In genomic region chr8:93724896-93725489, GRCm38 (mm10) we compare ENCODE assay signal across 26 mouse cellular contexts.
DNase-seq lines count a peak whose midpoint lies in the region; ATAC-seq and TF ChIP-seq lines count a peak whose summit lies in the region.
"Had no signal": no experiment of that assay in that cellular context is flagged by ENCODE, and none has a peak within 500 bp of the region (broad histone marks: within the 10 kb centered on the region; RNA-seq: fewer than 3 reads in every experiment).

No protein-coding gene starts in this region.

- no peaks in the 10 kb centered on the region for H3K36me3 ChIP-seq in forebrain, postnatal 0 days (ENCODE audit: insufficient read depth)
- no peaks in the 10 kb centered on the region for H3K36me3 ChIP-seq in forebrain, embryonic 15.5 days
- no peaks in the 10 kb centered on the region for H3K36me3 ChIP-seq in kidney, adult 2 months (ENCODE audit: control insufficient read depth, insufficient read depth, low read length)
- H3K36me3 ChIP-seq in kidney, embryonic 14.5 days (ENCODE audit: control insufficient read depth, insufficient read depth, low read length): no peaks in the 10 kb centered on the region
- H3K36me3 ChIP-seq: embryonic facial prominence, embryonic 12.5 days; forebrain, embryonic 12.5 days; heart, embryonic 10.5 days; hindbrain, embryonic 15.5 days; kidney, embryonic 15.5 days; liver, embryonic 15.5 days; midbrain, embryonic 15.5 days; neural tube, embryonic 13.5 days had no signal

- peak; percentile 23; the same call in 1 of the 2 replicates for ATAC-seq in forebrain, postnatal 0 days
- no peak for ATAC-seq in forebrain, embryonic 15.5 days (replicated peaks)
- ATAC-seq in kidney, embryonic 14.5 days (ENCODE audit: low FRiP score, low TSS enrichment): no peak
- ATAC-seq: intestine, embryonic 16.5 days; midbrain, embryonic 15.5 days; Patski had no signal

- no peaks in the 10 kb centered on the region for H3K9me3 ChIP-seq in forebrain, postnatal 0 days (ENCODE audit: low read length)
- no peaks in the 10 kb centered on the region for H3K9me3 ChIP-seq in forebrain, embryonic 15.5 days
- H3K9me3 ChIP-seq in kidney, embryonic 14.5 days (ENCODE audit: control insufficient read depth, low read length): no peaks in the 10 kb centered on the region
- H3K9me3 ChIP-seq: embryonic facial prominence, embryonic 12.5 days; forebrain, embryonic 12.5 days; heart, embryonic 10.5 days; hindbrain, embryonic 15.5 days; kidney, embryonic 15.5 days; liver, embryonic 15.5 days; midbrain, embryonic 15.5 days; neural tube, embryonic 13.5 days had no signal

- intact Hi-C loops in left cerebral cortex, postnatal 14 days (cut with DNase I): no loop called here

- H3K27me3 ChIP-seq in forebrain, postnatal 0 days (ENCODE audit: insufficient read depth, low read length): no peaks in the 10 kb centered on the region
- H3K27me3 ChIP-seq in forebrain, embryonic 15.5 days: no peaks in the 10 kb centered on the region
- H3K27me3 ChIP-seq in kidney, adult 2 months (replicated peaks; ENCODE audit: control insufficient read depth, insufficient read depth, low read length): no peaks in the 10 kb centered on the region
- no peaks in the 10 kb centered on the region for H3K27me3 ChIP-seq in kidney, embryonic 14.5 days (ENCODE audit: control insufficient read depth, insufficient read depth, low read length)
- H3K27me3 ChIP-seq: embryonic facial prominence, embryonic 12.5 days; forebrain, embryonic 12.5 days; hindbrain, embryonic 15.5 days; kidney, embryonic 15.5 days; liver, embryonic 15.5 days; midbrain, embryonic 15.5 days; neural tube, embryonic 13.5 days had no signal

- no peak overlapping the region for H3K9ac ChIP-seq in forebrain, postnatal 0 days
- H3K9ac ChIP-seq in forebrain, embryonic 15.5 days (replicated peaks): no peak overlapping the region
- no peak overlapping the region for H3K9ac ChIP-seq in kidney, embryonic 14.5 days (ENCODE audit: low read depth, low read length)
- H3K9ac ChIP-seq: embryonic facial prominence, embryonic 12.5 days; forebrain, embryonic 12.5 days; hindbrain, embryonic 15.5 days; kidney, embryonic 15.5 days; liver, embryonic 15.5 days; midbrain, embryonic 15.5 days; neural tube, embryonic 13.5 days had no signal

- no peak overlapping the region for H3K4me3 ChIP-seq in forebrain, postnatal 0 days (ENCODE audit: low read depth, low read length)
- no peak overlapping the region for H3K4me3 ChIP-seq in forebrain, embryonic 15.5 days
- H3K4me3 ChIP-seq in kidney, adult 2 months (ENCODE audit: insufficient read depth, low read depth, low read length): no peak overlapping the region
- no peak overlapping the region for H3K4me3 ChIP-seq in kidney, embryonic 14.5 days (ENCODE audit: low read length)
- H3K4me3 ChIP-seq: embryonic facial prominence, embryonic 12.5 days; forebrain, embryonic 12.5 days; heart, embryonic 10.5 days; hindbrain, embryonic 15.5 days; kidney, embryonic 15.5 days; liver, embryonic 15.5 days; midbrain, embryonic 15.5 days; neural tube, embryonic 13.5 days had no signal

- peak; percentile 25 for DNase-seq in forebrain, postnatal 0 days
- DNase-seq in kidney, adult 2 months: peak; percentile 1
- peak; percentile 6 for DNase-seq in right cerebral cortex, postnatal 25 days
- no peak for DNase-seq in right cerebral cortex, adult 2 months (ENCODE audit: low spot score in 2 of 2)
- peak; percentile 20 for DNase-seq in skeletal muscle tissue, adult 2 months (ENCODE audit: low read depth, low spot score)
- no peak for DNase-seq in left cerebral cortex, postnatal 14 days (ENCODE audit: low spot score in 2 of 2)
- DNase-seq: cerebellum, adult 11-12 months; cerebellum, postnatal 10 days; gastrocnemius, postnatal 25 days; kidney, postnatal 36 days; liver; right cerebral cortex, adult 18-20 months had no signal

- no peak overlapping the region for H3K4me2 ChIP-seq in forebrain, postnatal 0 days (ENCODE audit: low read depth)
- no peak overlapping the region for H3K4me2 ChIP-seq in forebrain, embryonic 15.5 days (replicated peaks)
- no peak overlapping the region for H3K4me2 ChIP-seq in kidney, embryonic 14.5 days (replicated peaks; ENCODE audit: low read depth, low read length)
- H3K4me2 ChIP-seq: embryonic facial prominence, embryonic 12.5 days; forebrain, embryonic 12.5 days; hindbrain, embryonic 15.5 days; kidney, embryonic 15.5 days; liver, embryonic 15.5 days; midbrain, embryonic 15.5 days; neural tube, embryonic 13.5 days had no signal

- H3K4me1 ChIP-seq in forebrain, postnatal 0 days (ENCODE audit: insufficient read depth): peaks cover 4% of the 10 kb centered on the region; the same call in 1 of the 2 replicates
- peaks cover 11% of the 10 kb centered on the region for H3K4me1 ChIP-seq in forebrain, embryonic 15.5 days
- H3K4me1 ChIP-seq in kidney, adult 2 months (ENCODE audit: control insufficient read depth, insufficient read depth, low read length): no peaks in the 10 kb centered on the region
- H3K4me1 ChIP-seq in kidney, embryonic 14.5 days (ENCODE audit: control insufficient read depth, insufficient read depth, low read length): no peaks in the 10 kb centered on the region
- H3K4me1 ChIP-seq: embryonic facial prominence, embryonic 12.5 days; kidney, embryonic 15.5 days; liver, embryonic 15.5 days had no signal

- TF ChIP-seq POLR2A in kidney, adult 2 months (IDR thresholded peaks at IDR 0.05; ENCODE audit: low read depth, low read length): no peak

- 67% methylated on average over 15 of the region's 15 CpGs for WGBS in forebrain, postnatal 0 days
- WGBS in forebrain, embryonic 15.5 days: 74% methylated on average over 15 of the region's 15 CpGs
- 66% methylated on average over 15 of the region's 15 CpGs for WGBS in kidney, adult 2 months
- WGBS in kidney, embryonic 14.5 days: 65% methylated on average over 15 of the region's 15 CpGs

- no peak for TF ChIP-seq CTCF in forebrain, postnatal 0 days (IDR thresholded peaks at IDR 0.05; ENCODE audit: low read depth)
- TF ChIP-seq CTCF in kidney, adult 2 months (conservative IDR thresholded peaks at IDR 0.05; ENCODE audit: insufficient read depth, insufficient read length, low read depth, low read length): no peak

- no peak overlapping the region for H3K27ac ChIP-seq in forebrain, postnatal 0 days (ENCODE audit: low read depth, low read length)
- no peak overlapping the region; the same call in 1 of the 2 replicates for H3K27ac ChIP-seq in forebrain, embryonic 15.5 days (replicated peaks)
- no peak overlapping the region for H3K27ac ChIP-seq in kidney, adult 2 months (ENCODE audit: insufficient read depth, low read depth, low read length)
- no peak overlapping the region for H3K27ac ChIP-seq in kidney, embryonic 14.5 days (ENCODE audit: low read depth, low read length)
- H3K27ac ChIP-seq: embryonic facial prominence, embryonic 12.5 days; forebrain, embryonic 12.5 days; heart, embryonic 10.5 days; hindbrain, embryonic 15.5 days; kidney, embryonic 15.5 days; liver, embryonic 15.5 days; macrophage; midbrain, embryonic 15.5 days; neural tube, embryonic 13.5 days; stomach, postnatal 0 days had no signal

Comparison
In these comparisons a context has a peak if more than half of its experiments do, and no peak if none do; other contexts are left out.
1. DNase-seq: peak in forebrain, postnatal 0 days (single experiment), kidney, adult 2 months (single experiment), right cerebral cortex, postnatal 25 days (single experiment) and skeletal muscle tissue, adult 2 months (single experiment); none in right cerebral cortex, adult 2 months (0 of 2) and left cerebral cortex, postnatal 14 days (0 of 2).